Mouse (Mus musculus): ENCODE results near the gene Syndig1l. TPM values are rescaled to one million over a fixed set of nuclear protein-coding genes. Genes with fewer than 3 reads are reported as not detected.

Gene Syndig1l
- polyA plus RNA-seq, 1 experiment from 2014 or later, result not detected

GRCm38 (mm10) chr12:84631867-84632266 lies 66.8 kb downstream of the Syndig1l start:
- Histone ChIP-seq H3K4me1 (ENCODE audit: insufficient read depth) (no peaks in the 10 kb centered on the region), H3K4me2 (no peak overlapping the region), H3K27ac (ENCODE audit: low read depth) (no peak overlapping the region), H3K27me3 (ENCODE audit: insufficient read depth, low read length) (no peaks in the 10 kb centered on the region), H3K4me3 (ENCODE audit: low read depth, low read length) (no peak overlapping the region), H3K9me3 (ENCODE audit: low read depth, low read length) (no peaks in the 10 kb centered on the region), H3K36me3 (ENCODE audit: insufficient read depth) (no peaks in the 10 kb centered on the region), H3K9ac (no peak overlapping the region)
- no peak for TF ChIP-seq CTCF (IDR thresholded peaks at IDR 0.05; ENCODE audit: low read depth)
- no peak for DNase-seq
- no peak for ATAC-seq (ENCODE audit: insufficient read depth)
- 60% methylated on average over 3 of the region's 3 CpGs for WGBS

Other genes with a start within 250 kb of the Syndig1l start
- 32.8 and 35.4 TPM in 2 replicates for gene Aldh6a1, start 247.8 kb downstream of the Syndig1l start, polyA plus RNA-seq (2014; fragmentation: Nextera tagmentation; extraction: Ambion mirVana)
- 21.8 and 22.5 TPM in 2 replicates for gene Lin52, start 247.4 kb downstream of the Syndig1l start, polyA plus RNA-seq (2014; fragmentation: Nextera tagmentation; extraction: Ambion mirVana)
- 0.05 TPM in 1 of 2 replicates, not detected in the other for gene Vsx2, start 129.1 kb downstream of the Syndig1l start, polyA plus RNA-seq (2014; fragmentation: Nextera tagmentation; extraction: Ambion mirVana)
- 8.7 and 11.3 TPM in 2 replicates for gene Abcd4, start 81.4 kb downstream of the Syndig1l start, polyA plus RNA-seq (2014; fragmentation: Nextera tagmentation; extraction: Ambion mirVana)
- not detected in 2 replicates for gene Vrtn, start 57.8 kb downstream of the Syndig1l start, polyA plus RNA-seq (2014; fragmentation: Nextera tagmentation; extraction: Ambion mirVana)
- gene Npc2, start 74.3 kb upstream of the Syndig1l start, polyA plus RNA-seq (2014; fragmentation: Nextera tagmentation; extraction: Ambion mirVana), result 106 and 107 TPM in 2 replicates
- gene Isca2, start 74.4 kb upstream of the Syndig1l start, polyA plus RNA-seq (2014; fragmentation: Nextera tagmentation; extraction: Ambion mirVana), result 126 and 131 TPM in 2 replicates
- gene Ltbp2, start 177.7 kb upstream of the Syndig1l start, polyA plus RNA-seq (2014; fragmentation: Nextera tagmentation; extraction: Ambion mirVana), result 6.8 and 6.9 TPM in 2 replicates